In genomic region chr10:19141481-19141880, GRCm38 (mm10) we compare ENCODE assay signal across 13 mouse cellular contexts.
DNase-seq lines count a peak whose midpoint lies in the region.
"Had no signal": no experiment of that assay in that cellular context is flagged by ENCODE, and none has a peak within 500 bp of the region (broad histone marks: within the 10 kb centered on the region; RNA-seq: fewer than 3 reads in every experiment).

No protein-coding gene starts in this region.

- peak; percentile 91 for DNase-seq in retina, adult 2 months (ENCODE audit: low read depth, low spot score)
- no peak for DNase-seq in retina, embryonic 14.5 days (ENCODE audit: low spot score)
- DNase-seq: adrenal gland, adult 2 months; adrenal gland, adult 8-10 months; adrenal gland, postnatal 10 days; adrenal gland, postnatal 14 days; adrenal gland, postnatal 25 days; adrenal gland, postnatal 36 days; B cell, adult 2 months; cerebellum, adult 11 months; cerebellum, adult 11-12 months; cerebellum, adult 18-20 months; cerebellum, adult 2 months had no signal
